Comparison of ENCODE assay signal across 8 mouse cellular contexts in the genomic region with DNA sequence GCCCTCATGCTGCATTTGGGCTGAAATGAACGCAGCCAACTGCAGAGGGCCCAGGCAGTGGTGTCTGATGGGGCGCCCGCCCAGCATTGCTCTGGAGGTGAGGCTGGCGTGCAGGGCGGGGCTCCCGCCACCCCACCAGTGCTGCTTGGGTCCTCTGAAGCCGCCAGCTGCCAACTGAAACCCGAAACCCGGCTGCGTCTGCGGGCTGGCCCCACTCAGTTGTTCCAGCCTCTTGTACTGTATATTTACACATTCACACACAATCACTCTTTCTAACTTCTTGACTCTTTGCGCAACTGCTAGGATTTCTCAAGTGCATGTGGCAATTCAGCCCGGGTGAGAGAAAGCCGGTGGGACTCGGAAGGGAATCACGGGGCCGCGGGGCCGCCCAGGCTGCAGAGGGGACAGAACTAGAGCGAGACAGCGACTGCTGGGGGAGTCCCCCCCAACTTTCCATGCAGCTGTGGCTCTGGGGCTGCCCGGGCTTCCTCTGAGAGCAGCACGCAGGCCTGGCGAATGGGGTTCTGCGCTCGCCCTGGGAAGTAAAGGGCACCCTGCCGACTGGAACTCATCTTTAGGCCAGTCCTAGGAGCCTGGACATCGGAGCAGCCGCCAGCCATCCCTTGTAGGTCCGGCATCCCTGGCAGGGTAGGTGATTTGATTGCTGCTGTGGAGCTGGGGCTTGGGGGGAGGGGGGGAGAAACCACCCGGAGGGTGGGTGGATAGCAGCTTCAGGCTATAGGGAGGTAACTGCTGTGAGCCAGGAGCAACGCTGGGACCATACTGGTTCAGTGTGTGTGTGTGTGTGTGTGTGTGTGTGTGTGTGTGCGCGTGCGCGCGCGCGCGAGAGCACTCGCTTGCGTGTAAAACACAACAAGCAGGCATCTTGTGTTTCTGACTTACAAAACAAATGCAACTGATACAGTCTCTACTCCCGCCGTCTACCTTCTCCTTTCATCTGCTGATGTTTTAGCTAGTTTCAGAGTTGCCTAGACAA. TPM values are rescaled to one million over a fixed set of nuclear protein-coding genes. Genes with fewer than 3 reads are reported as not detected.
A peak's percentile ranks its signal among the peaks of the same experiment; 100 is the strongest.
DNase-seq lines count a peak whose midpoint lies in the region; TF ChIP-seq lines count a peak whose summit lies in the region.

TSS of gene Arhgap24 (plus strand) at position 177 of the 997 bp plus-strand sequence.

- peak within 1 kb of the TSS; percentile 96 for H3K4me2 ChIP-seq in CH12.LX (ENCODE audit: insufficient read depth, low read depth, poor library complexity, severe bottlenecking)

- TF ChIP-seq RAD21 in CH12.LX (IDR thresholded peaks at IDR 0.05; ENCODE audit: low read depth, low read length) = peak; percentile 14; the same call in 1 of the 2 replicates

- DNase-seq in CH12.LX (ENCODE audit: extremely low read depth) = peak; percentile 93
- DNase-seq in adrenal gland, postnatal 4 days (ENCODE audit: low spot score in 2 of 2) = peak; percentile 9 to 35
- DNase-seq in frontal cortex, postnatal 10 days (ENCODE audit: low spot score in 2 of 2) = peak; percentile 9 to 29
- peak; percentile 79 for DNase-seq in hindbrain, embryonic 10.5 days (ENCODE audit: low spot score)
- peak; percentile 7 for DNase-seq in left cerebral cortex, adult 11 months (ENCODE audit: low spot score)
- peak; percentile 87 to 95 for DNase-seq in lung, postnatal 4 days
- peak; percentile 78 for DNase-seq in retina, postnatal 1 day
- DNase-seq in urinary bladder, adult 2 months (ENCODE audit: low spot score) = peak; percentile 49

- in situ Hi-C loops in CH12.LX (cut with MboI; ENCODE audit: low pct_ligation_motif_present, low pct_unique_long_range_greater_than_20kb, low sequenced_read_pairs) = no loop called here

- peak in 1 of 2 experiments; percentile 30; a peak in 2 of 4 replicates for TF ChIP-seq CTCF in CH12.LX (conservative IDR thresholded peaks at IDR 0.05 in 1 of 2, IDR thresholded peaks at IDR 0.05 in 1 of 2; ENCODE audit: low read depth in 2 of 2, low read length in 2 of 2)

- peaks cover 8 to 47% of the 10 kb centered on the region in 2 experiments for H3K4me1 ChIP-seq in CH12.LX (ENCODE audit: control insufficient read depth in 1 of 2, insufficient read depth in 2 of 2)
- H3K4me1 ChIP-seq in hindbrain, embryonic 10.5 days (replicated peaks) = peaks cover 44% of the 10 kb centered on the region

- peaks cover 0 to 22% of the 10 kb centered on the region in 2 experiments for H3K36me3 ChIP-seq in CH12.LX (replicated peaks in 1 of 2; ENCODE audit: control insufficient read depth in 1 of 2, insufficient read depth in 1 of 2, low read length in 1 of 2)
- no peaks in the 10 kb centered on the region for H3K36me3 ChIP-seq in hindbrain, embryonic 10.5 days

- no peaks in the 10 kb centered on the region for H3K9me3 ChIP-seq in CH12.LX (replicated peaks; ENCODE audit: low read length)
- no peaks in the 10 kb centered on the region for H3K9me3 ChIP-seq in hindbrain, embryonic 10.5 days

- H3K79me2 ChIP-seq in CH12.LX (replicated peaks; ENCODE audit: control insufficient read depth, extremely low read depth, insufficient read depth, poor library complexity, severe bottlenecking) = peaks cover 39% of the 10 kb centered on the region

- peak within 1 kb of the TSS; percentile 95 for H3K27ac ChIP-seq in CH12.LX (ENCODE audit: insufficient read depth, low read depth)
- peak within 1 kb of the TSS; percentile 91 for H3K27ac ChIP-seq in hindbrain, embryonic 10.5 days

- peak; percentile 64; the same call in 1 of the 2 replicates for TF ChIP-seq EP300 in CH12.LX (IDR thresholded peaks at IDR 0.05; ENCODE audit: low read length)

- peak; percentile 61 for TF ChIP-seq POLR2A in CH12.LX (IDR thresholded peaks at IDR 0.05; ENCODE audit: low read depth, low read length)

- H3K27me3 ChIP-seq in CH12.LX (replicated peaks) = no peaks in the 10 kb centered on the region
- H3K27me3 ChIP-seq in hindbrain, embryonic 10.5 days (ENCODE audit: insufficient read depth, poor library complexity, severe bottlenecking) = peaks cover 8% of the 10 kb centered on the region; the same call in 1 of the 2 replicates

- H3K4me3 ChIP-seq in CH12.LX (replicated peaks in 1 of 3; ENCODE audit: low read depth in 2 of 3, low read length in 2 of 3, poor library complexity in 1 of 3) = peak within 1 kb of the TSS; percentile 67 to 90 (median 76)
- peak within 1 kb of the TSS; percentile 72 for H3K4me3 ChIP-seq in hindbrain, embryonic 10.5 days

- dilution Hi-C loops in CH12.LX (cut with MboI; ENCODE audit: extremely low pct_ligation_motif_present, extremely low pct_unique_long_range_greater_than_20kb, low sequenced_read_pairs) = no loop called here

- H3K9ac ChIP-seq in CH12.LX (ENCODE audit: insufficient read depth, low read depth) = peak within 1 kb of the TSS; percentile 72

- WGBS in hindbrain, embryonic 10.5 days = under 1% methylated on average over 44 of the region's 44 CpGs

TF ChIP-seq in CH12.LX, 34 proteins besides CTCF, POLR2A, EP300 and RAD21:
- TF ChIP-seq ZKSCAN1 (IDR thresholded peaks at IDR 0.05; ENCODE audit: borderline replicate concordance, low read depth, low read length) (no peak), HCFC1 (IDR thresholded peaks at IDR 0.05; ENCODE audit: low read depth, low read length) (no peak), ZC3H11A (IDR thresholded peaks at IDR 0.05; ENCODE audit: low read depth, low read length) (no peak), PAX5 (IDR thresholded peaks at IDR 0.05; ENCODE audit: low read length) (no peak), IRF4 (IDR thresholded peaks at IDR 0.05; ENCODE audit: low read depth, low read length) (peak; percentile 68; the same call in 1 of the 2 replicates), KAT2A (IDR thresholded peaks at IDR 0.05; ENCODE audit: insufficient replicate concordance, low read length) (0 out of 2 replicates have a peak, but pooled peaks have one; percentile 38), SMC3 (IDR thresholded peaks at IDR 0.05; ENCODE audit: low read depth, low read length) (peak; percentile 2; the same call in 1 of the 2 replicates), JUND (conservative IDR thresholded peaks at IDR 0.05; ENCODE audit: low read depth, low read length) (no peak), MYC (IDR thresholded peaks at IDR 0.05; ENCODE audit: low read depth, low read length) (peak; percentile 44; the same call in 1 of the 2 replicates), RCOR1 (conservative IDR thresholded peaks at IDR 0.05; ENCODE audit: low read depth, low read length) (peak; percentile 78; the same call in 1 of the 2 replicates), E2F4 (IDR thresholded peaks at IDR 0.05; ENCODE audit: insufficient replicate concordance, low read depth, low read length) (0 out of 2 replicates have a peak, but pooled peaks have one; percentile 38), CHD1 (IDR thresholded peaks at IDR 0.05; ENCODE audit: low read depth, low read length) (no peak; the same call in 1 of the 2 replicates), ELF1 (IDR thresholded peaks at IDR 0.05; ENCODE audit: low read depth, low read length) (peak; percentile 55), USF1 (IDR thresholded peaks at IDR 0.05; ENCODE audit: low read depth, low read length) (no peak), ETS1 (conservative IDR thresholded peaks at IDR 0.05; ENCODE audit: low read depth, low read length) (peak; percentile 94), MXI1 (IDR thresholded peaks at IDR 0.05; ENCODE audit: low read depth, low read length) (peak; percentile 74), POLR2AphosphoS2 (IDR thresholded peaks at IDR 0.05; ENCODE audit: low read depth, low read length) (peak; percentile 66; the same call in 1 of the 2 replicates), ZMIZ1 (IDR thresholded peaks at IDR 0.05; ENCODE audit: low read depth, low read length) (peak; percentile 51; the same call in 1 of the 2 replicates), MAX (IDR thresholded peaks at IDR 0.05; ENCODE audit: low read length) (peak; percentile 79), JUN (IDR thresholded peaks at IDR 0.05; ENCODE audit: insufficient read depth, low read depth, low read length) (no peak), UBTF (IDR thresholded peaks at IDR 0.05; ENCODE audit: low read depth, low read length) (peak; percentile 30; the same call in 1 of the 2 replicates), MAFK (IDR thresholded peaks at IDR 0.05; ENCODE audit: insufficient replicate concordance, low read length) (0 out of 2 replicates have a peak, but pooled peaks have one; percentile 33), CHD2 (IDR thresholded peaks at IDR 0.05; ENCODE audit: low read length) (no peak; the same call in 1 of the 2 replicates), NRF1 (IDR thresholded peaks at IDR 0.05; ENCODE audit: low read depth, low read length) (peak; percentile 79), MAZ (IDR thresholded peaks at IDR 0.05; ENCODE audit: low read depth, low read length) (no peak; the same call in 1 of the 2 replicates), SIN3A (IDR thresholded peaks at IDR 0.05; ENCODE audit: low read length) (peak; percentile 75), USF2 (conservative IDR thresholded peaks at IDR 0.05; ENCODE audit: low read depth, low read length) (no peak), NELFE (IDR thresholded peaks at IDR 0.05; ENCODE audit: low read depth, low read length) (peak; percentile 54), TCF12 (IDR thresholded peaks at IDR 0.05; ENCODE audit: low read depth, low read length) (peak; percentile 93), GABPA (IDR thresholded peaks at IDR 0.05; ENCODE audit: insufficient replicate concordance, low read depth, low read length) (no peak), TBP (conservative IDR thresholded peaks at IDR 0.05; ENCODE audit: low read depth, low read length) (peak; percentile 82), BHLHE40 (IDR thresholded peaks at IDR 0.05; ENCODE audit: low read depth, low read length) (peak; percentile 89), MEF2A (IDR thresholded peaks at IDR 0.05; ENCODE audit: borderline replicate concordance, low read depth, low read length) (peak; percentile 86; the same call in 1 of the 2 replicates), ZNF384 (IDR thresholded peaks at IDR 0.05; ENCODE audit: low read depth, low read length) (0 out of 2 replicates have a peak, but pooled peaks have one; percentile 10)

RNA-seq across cellular contexts. Expression of gene Arhgap24, which starts in this region (rescaled TPM):
- total RNA-seq in CH12.LX (2012; rRNA removed) (23.5 and 34.7 TPM in 2 replicates), CH12.LX (2014; rRNA removed) (45.8 and 47.9 TPM in 2 replicates)
- 51.6 and 53.7 TPM in 2 replicates for polyA plus RNA-seq in CH12.LX (2012; ENCODE audit: insufficient read length, low read depth)
- 10 to 100 TPM; 19.0 to 38.6 TPM for total RNA-seq in adrenal gland, postnatal 4 days (2021)
- 5.3 and 5.4 TPM in 2 replicates for polyA plus RNA-seq in hindbrain, embryonic 10.5 days (2016; fragmentation: Nextera tagmentation; extraction: Ambion mirVana)
- 20.8 and 21.3 TPM in 2 replicates for polyA plus RNA-seq in urinary bladder, adult 2 months (2012; rRNA removed)

Comparison
In these comparisons a context has a peak if more than half of its experiments do, and no peak if none do; other contexts are left out.
1. Peak in every context shown above with its lines: DNase-seq, H3K4me3 ChIP-seq and H3K27ac ChIP-seq.
2. DNase-seq: peak in every context shown above with its lines; median percentile 93 in CH12.LX; 91 in lung, postnatal 4 days; 79 in hindbrain, embryonic 10.5 days; 78 in retina, postnatal 1 day; 49 in urinary bladder, adult 2 months; 22 in adrenal gland, postnatal 4 days; 19 in frontal cortex, postnatal 10 days; 7 in left cerebral cortex, adult 11 months.